Mouse (Mus musculus) mammary gland, adult 2 months (tissue): ENCODE measurements around the gene Csnk1g1. TPM values are rescaled to one million over a fixed set of nuclear protein-coding genes. Genes with fewer than 3 reads are reported as not detected.

Source experiments
- polyA plus RNA-seq: library from polyadenylated mRNA; depleted of rRNA; stranded (reverse); fragments of >200 nt; gene quantifications from 2 replicates; pipeline ENCODE4 v1.2.3, GENCODE M21; 2012; ENCODE audit warnings: low replicate concordance; rRNA removed

Csnk1g1 gene
- polyA plus RNA-seq = 4.8 and 7.8 TPM in 2 replicates

GRCm38 (mm10) chr9:65908394-65909300 is at the start of gene Csnk1g1, which contains the start of gene Trip4:
Gene Csnk1g1, plus strand, starts transcription at chr9:65908924.
Gene Trip4, minus strand, starts transcription at chr9:65908794.

GRCm38 (mm10) chr9:65890143-65890628 is 18.5 kb upstream of the Csnk1g1 start, which contains the start of gene Pclaf:
Gene Pclaf, plus strand, starts transcription at chr9:65890237.

GRCm38 (mm10) chr9:66059583-66060307 is 151.0 kb downstream of the Csnk1g1 start, which contains the start of gene Ppib:
Gene Ppib, plus strand, starts transcription at chr9:66060222.

GRCm38 (mm10) chr9:66069583-66069982 is 160.9 kb downstream of the Csnk1g1 start, which contains the start of gene Snx22:
Gene Snx22, minus strand, starts transcription at chr9:66069719.

Other genes with a start within 250 kb of the Csnk1g1 start
- gene Oaz2, start 240.9 kb upstream of the Csnk1g1 start, polyA plus RNA-seq = 106 and 119 TPM in 2 replicates
- gene Zfp609, start 81.4 kb upstream of the Csnk1g1 start, polyA plus RNA-seq = 6.4 and 7.6 TPM in 2 replicates
- gene Pclaf, start 18.7 kb upstream of the Csnk1g1 start, polyA plus RNA-seq = 0.67 and 1.1 TPM in 2 replicates
- gene Trip4, start 130 bp upstream of the Csnk1g1 start, polyA plus RNA-seq = 5.6 and 11.5 TPM in 2 replicates
- gene Ppib, start 151.3 kb downstream of the Csnk1g1 start, polyA plus RNA-seq = 126 and 168 TPM in 2 replicates
- gene Snx22, start 160.8 kb downstream of the Csnk1g1 start, polyA plus RNA-seq = 4.1 and 5.7 TPM in 2 replicates
- 37.5 and 52.5 TPM in 2 replicates for gene Snx1, start 217.7 kb downstream of the Csnk1g1 start, polyA plus RNA-seq
- gene Ciao2a, start 217.7 kb downstream of the Csnk1g1 start, polyA plus RNA-seq = 6.4 and 15.2 TPM in 2 replicates
- gene Dapk2, start 249.3 kb downstream of the Csnk1g1 start, polyA plus RNA-seq = 5.1 and 5.8 TPM in 2 replicates